Mouse (Mus musculus) kidney, adult 2 months (tissue): ENCODE measurements at regions not wholly inside any gene's neighbourhood (a gene's known extent, or its start where the extent isn't known, plus 50 kb on each side); places are given as distances from the start of the nearest gene placed in this dataset.

Experiments
- CTCF ChIP-seq: fragments of 200-500 bp; conservative IDR thresholded peaks from 2 replicates; pipeline ENCODE4 v1.5.1; 2011; ENCODE audit warnings: low read depth, mild to moderate bottlenecking, control low read depth, low read length, moderate library complexity, mixed read lengths; ENCODE audit not compliant: insufficient read depth, insufficient read length
- POLR2A ChIP-seq: fragments of 200-500 bp; IDR thresholded peaks from one replicate; pipeline ENCODE4 v1.6.1; 2011; ENCODE audit warnings: low read depth, low read length, control low read depth

DNA sequence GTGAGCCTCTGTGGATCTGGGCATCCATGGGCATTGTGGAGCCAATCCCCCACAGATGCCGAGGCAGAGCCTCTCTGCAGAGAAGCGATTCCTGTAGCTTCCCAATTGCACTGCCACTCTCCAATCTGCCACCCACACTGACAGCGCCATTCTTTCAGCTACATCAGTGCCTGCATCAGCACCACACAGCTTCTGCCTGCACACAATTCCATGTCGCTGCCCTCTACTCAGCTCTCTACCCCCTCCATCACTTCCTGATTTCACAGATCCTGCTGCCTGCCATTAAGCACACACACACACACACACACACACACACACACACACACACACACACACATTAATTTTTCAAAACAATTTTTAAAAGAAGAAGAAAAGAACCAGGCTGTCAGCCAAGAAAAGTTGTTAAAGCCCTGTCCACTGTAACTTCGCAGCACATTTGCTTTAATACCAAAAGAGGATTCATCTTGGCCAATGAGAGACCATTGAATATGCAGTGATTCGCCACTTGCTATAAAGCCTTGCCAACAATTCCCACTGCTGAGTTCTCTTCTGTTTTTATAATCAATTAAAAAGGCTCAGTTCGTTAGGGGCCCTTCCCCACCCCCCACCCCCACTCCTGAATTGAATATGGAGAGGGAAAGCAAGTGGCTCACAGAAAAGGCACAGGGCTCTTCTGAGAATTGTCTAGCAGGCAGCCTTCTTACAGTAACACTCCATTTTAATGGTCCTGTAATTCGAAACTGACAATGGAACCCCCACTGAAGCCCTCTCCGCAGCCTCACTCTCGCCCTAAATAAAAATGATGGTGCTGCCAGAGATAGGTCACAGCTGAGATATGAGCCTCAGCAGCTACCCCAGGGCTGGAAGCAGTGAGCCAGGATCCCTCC is 309.2 kb upstream of the Epha4 start:
- no peak for TF ChIP-seq CTCF
- TF ChIP-seq POLR2A: no peak
